Comparison of ENCODE assay signal across 19 mouse cellular contexts in genomic region chr9:95594291-95594690, GRCm38 (mm10). TPM values are rescaled to one million over a fixed set of nuclear protein-coding genes. Genes with fewer than 3 reads are reported as not detected.
DNase-seq lines count a peak whose midpoint lies in the region; TF ChIP-seq lines count a peak whose summit lies in the region.
"Had no signal": no experiment of that assay in that cellular context is flagged by ENCODE, and none has a peak within 500 bp of the region (broad histone marks: within the 10 kb centered on the region; RNA-seq: fewer than 3 reads in every experiment).

No protein-coding gene starts in this region.

- dilution Hi-C loops in CH12.LX (cut with MboI; ENCODE audit: extremely low pct_ligation_motif_present, extremely low pct_unique_long_range_greater_than_20kb, low sequenced_read_pairs), result no loop called here

- H3K4me2 ChIP-seq in CH12.LX (ENCODE audit: insufficient read depth, low read depth, poor library complexity, severe bottlenecking), result no peak overlapping the region
- H3K4me2 ChIP-seq: embryonic facial prominence, embryonic 12.5 days; forebrain, embryonic 15.5 days; heart, embryonic 11.5 days; heart, embryonic 15.5 days; hindbrain, embryonic 13.5 days had no signal

- H3K27ac ChIP-seq in CH12.LX (ENCODE audit: insufficient read depth, low read depth), result no peak overlapping the region
- peak overlapping the region; percentile 71; the same call in 1 of the 2 replicates for H3K27ac ChIP-seq in kidney, adult 2 months (ENCODE audit: insufficient read depth, low read depth, low read length)
- H3K27ac ChIP-seq: embryonic facial prominence, embryonic 12.5 days; forebrain, embryonic 15.5 days; heart, embryonic 15.5 days; hindbrain, embryonic 13.5 days had no signal

- no peak for TF ChIP-seq EP300 in CH12.LX (IDR thresholded peaks at IDR 0.05; ENCODE audit: low read length)

- peaks cover 0 to 8% of the 10 kb centered on the region in 2 experiments; a peak in 2 of 4 replicates for H3K4me1 ChIP-seq in CH12.LX (ENCODE audit: control insufficient read depth in 1 of 2, insufficient read depth in 2 of 2)
- peaks cover 11% of the 10 kb centered on the region; the same call in 1 of the 2 replicates for H3K4me1 ChIP-seq in kidney, adult 2 months (ENCODE audit: control insufficient read depth, insufficient read depth, low read length)
- H3K4me1 ChIP-seq: embryonic facial prominence, embryonic 12.5 days; forebrain, embryonic 15.5 days; hindbrain, embryonic 13.5 days had no signal

- no peak for TF ChIP-seq CTCF in CH12.LX (conservative IDR thresholded peaks at IDR 0.05 in 1 of 2, IDR thresholded peaks at IDR 0.05 in 1 of 2; ENCODE audit: low read depth in 2 of 2, low read length in 2 of 2)
- TF ChIP-seq CTCF in kidney, adult 2 months (conservative IDR thresholded peaks at IDR 0.05; ENCODE audit: insufficient read depth, insufficient read length, low read depth, low read length), result no peak

- no peak overlapping the region for H3K4me3 ChIP-seq in CH12.LX (replicated peaks in 1 of 3; ENCODE audit: low read depth in 2 of 3, low read length in 2 of 3, poor library complexity in 1 of 3)
- H3K4me3 ChIP-seq in kidney, adult 2 months (ENCODE audit: insufficient read depth, low read depth, low read length), result no peak overlapping the region
- H3K4me3 ChIP-seq: embryonic facial prominence, embryonic 12.5 days; forebrain, embryonic 15.5 days; heart, embryonic 15.5 days; hindbrain, embryonic 13.5 days had no signal

- TF ChIP-seq RAD21 in CH12.LX (IDR thresholded peaks at IDR 0.05; ENCODE audit: low read depth, low read length), result no peak

- no peaks in the 10 kb centered on the region for H3K36me3 ChIP-seq in CH12.LX (replicated peaks in 1 of 2; ENCODE audit: control insufficient read depth in 1 of 2, insufficient read depth in 1 of 2, low read length in 1 of 2)
- H3K36me3 ChIP-seq in kidney, adult 2 months (ENCODE audit: control insufficient read depth, insufficient read depth, low read length), result no peaks in the 10 kb centered on the region
- H3K36me3 ChIP-seq: embryonic facial prominence, embryonic 12.5 days; forebrain, embryonic 15.5 days; heart, embryonic 15.5 days; hindbrain, embryonic 13.5 days had no signal

- DNase-seq in CH12.LX (ENCODE audit: extremely low read depth) (no peak), MN1 (ENCODE audit: low spot score) (no peak)
- peak; percentile 81 for DNase-seq in kidney, adult 2 months
- peak; percentile 14 for DNase-seq in kidney, postnatal 10 days
- DNase-seq in yolk sac, embryonic 10.5 days (ENCODE audit: low spot score), result peak; percentile 7
- DNase-seq in cerebellum, adult 9-10 months, result no peak
- DNase-seq: adrenal gland, postnatal 10 days; cerebellum, adult 11 months; cerebellum, adult 8-10 months; cerebellum, postnatal 25 days; gastrocnemius, postnatal 36 days; heart, adult 18-20 months; heart, postnatal 14 days had no signal

- H3K27me3 ChIP-seq in CH12.LX (replicated peaks), result no peaks in the 10 kb centered on the region
- no peaks in the 10 kb centered on the region for H3K27me3 ChIP-seq in kidney, adult 2 months (replicated peaks; ENCODE audit: control insufficient read depth, insufficient read depth, low read length)
- H3K27me3 ChIP-seq: embryonic facial prominence, embryonic 12.5 days; forebrain, embryonic 15.5 days; heart, embryonic 15.5 days; hindbrain, embryonic 13.5 days had no signal

- H3K9me3 ChIP-seq in CH12.LX (replicated peaks; ENCODE audit: low read length), result no peaks in the 10 kb centered on the region
- H3K9me3 ChIP-seq: embryonic facial prominence, embryonic 12.5 days; forebrain, embryonic 15.5 days; heart, embryonic 15.5 days; hindbrain, embryonic 13.5 days had no signal

- no peak overlapping the region for H3K9ac ChIP-seq in CH12.LX (ENCODE audit: insufficient read depth, low read depth)
- H3K9ac ChIP-seq: embryonic facial prominence, embryonic 12.5 days; forebrain, embryonic 15.5 days; heart, embryonic 15.5 days; hindbrain, embryonic 13.5 days had no signal

- no peak for TF ChIP-seq POLR2A in CH12.LX (IDR thresholded peaks at IDR 0.05; ENCODE audit: low read depth, low read length)
- TF ChIP-seq POLR2A in kidney, adult 2 months (IDR thresholded peaks at IDR 0.05; ENCODE audit: low read depth, low read length), result no peak

- in situ Hi-C loops in CH12.LX (cut with MboI; ENCODE audit: low pct_ligation_motif_present, low pct_unique_long_range_greater_than_20kb, low sequenced_read_pairs), result no loop called here

- H3K79me2 ChIP-seq in CH12.LX (replicated peaks; ENCODE audit: control insufficient read depth, extremely low read depth, insufficient read depth, poor library complexity, severe bottlenecking), result no peaks in the 10 kb centered on the region

- 18% methylated on average over 4 of the region's 4 CpGs for WGBS in kidney, adult 2 months

TF ChIP-seq in CH12.LX, 34 proteins besides CTCF, POLR2A, EP300 and RAD21:
- no peak for TF ChIP-seq TBP (conservative IDR thresholded peaks at IDR 0.05; ENCODE audit: low read depth, low read length)
- 0 out of 2 replicates have a peak, but pooled peaks have one; percentile 5 for TF ChIP-seq ELF1 (IDR thresholded peaks at IDR 0.05; ENCODE audit: low read depth, low read length)

RNA-seq across cellular contexts. Expression of gene Paqr9, which starts 34.8 kb away (rescaled TPM):
- total RNA-seq in CH12.LX (2012; rRNA removed) (not detected in 2 replicates), CH12.LX (2014; rRNA removed) (not detected in 2 replicates)
- polyA plus RNA-seq in CH12.LX (2012; ENCODE audit: insufficient read length, low read depth), result not detected in 2 replicates
- 33.3 and 48.2 TPM in 2 replicates for polyA plus RNA-seq in kidney, adult 2 months (2012; rRNA removed)

RNA-seq across cellular contexts. Expression of gene Pcolce2, which starts 43.1 kb away (rescaled TPM):
- total RNA-seq in CH12.LX (2012; rRNA removed) (0.04 TPM in 1 of 2 replicates, not detected in the other), CH12.LX (2014; rRNA removed) (not detected in 2 replicates)
- polyA plus RNA-seq in CH12.LX (2012; ENCODE audit: insufficient read length, low read depth), result 0.11 TPM in 1 of 2 replicates, not detected in the other
- polyA plus RNA-seq in kidney, adult 2 months (2012; rRNA removed), result 0.78 and 0.90 TPM in 2 replicates
- total RNA-seq: hematopoietic stem cell, adult 5-6 weeks had no signal

Comparison
In these comparisons a context has a peak if more than half of its experiments do, and no peak if none do; other contexts are left out.
1. DNase-seq: peak in kidney, adult 2 months (single experiment), kidney, postnatal 10 days (single experiment) and yolk sac, embryonic 10.5 days (single experiment); none in CH12.LX (single experiment), MN1 (single experiment) and cerebellum, adult 9-10 months (single experiment).
2. RNA of gene Paqr9, which starts 34.8 kb away (polyA plus RNA-seq): 33.3 to 48.2 TPM in kidney, adult 2 months; not detected in CH12.LX; every median in the first group is over 10 times any median in the second.